Mouse (Mus musculus) hindbrain, embryonic 16.5 days (tissue): Measurements from ENCODE around the gene Larp1. TPM values are rescaled to one million over a fixed set of nuclear protein-coding genes. Genes with fewer than 3 reads are reported as not detected.
"Not testable (repeated sequence)": the region's sequence is repeated elsewhere in the genome, so short reads cannot be mapped to it uniquely, and the experiment has no call there.

Experiments
- ATAC-seq: fragments of 200-750 bp; cut with Nextera tagmentation; 2 replicates; pipeline ENCODE4 v1.8.0; 2017; ENCODE audit warnings: moderate TSS enrichment, moderate library complexity
- H3K27ac ChIP-seq: fragments of 300-500 bp; sonication (generic); 2 replicates; pipeline ENCODE4 v1.5.1; 2014; ENCODE audit warnings: low read depth, mild to moderate bottlenecking, control low read depth, low read length, moderate library complexity
- H3K27me3 ChIP-seq: fragments of 300-500 bp; sonication (generic); replicated peaks from 2 replicates; pipeline ENCODE4 v1.6.1; 2014; ENCODE audit warnings: low read length; ENCODE audit not compliant: control insufficient read depth, insufficient read depth
- H3K36me3 ChIP-seq: fragments of 300-500 bp; sonication (generic); 2 replicates; pipeline ENCODE4 v1.6.1; 2014; ENCODE audit warnings: mild to moderate bottlenecking, low read length, moderate library complexity, mixed read lengths; ENCODE audit not compliant: control insufficient read depth, insufficient read depth
- H3K4me1 ChIP-seq: fragments of 300-500 bp; sonication (generic); 2 replicates; pipeline ENCODE4 v1.6.1; 2014; ENCODE audit warnings: low read depth, low read length; ENCODE audit not compliant: control insufficient read depth, insufficient read depth
- H3K4me2 ChIP-seq: fragments of 300-500 bp; sonication (generic); 2 replicates; pipeline ENCODE4 v1.6.1; 2014; ENCODE audit warnings: mild to moderate bottlenecking, low read length, control low read depth, moderate library complexity
- H3K4me3 ChIP-seq: fragments of 300-500 bp; sonication (generic); 2 replicates; pipeline ENCODE4 v1.5.1; 2014; ENCODE audit warnings: mild to moderate bottlenecking, low read length, control low read depth, moderate library complexity
- H3K9ac ChIP-seq: fragments of 300-500 bp; sonication (generic); 2 replicates; pipeline ENCODE4 v1.6.1; 2014; ENCODE audit warnings: low read depth, mild to moderate bottlenecking, control low read depth, low read length, moderate library complexity
- H3K9me3 ChIP-seq: fragments of 300-500 bp; sonication (generic); 2 replicates; pipeline ENCODE4 v1.6.1; 2014; ENCODE audit warnings: mild to moderate bottlenecking, low read length, moderate library complexity; ENCODE audit not compliant: control insufficient read depth
- WGBS: fragments of 180-500 bp; shearing (Covaris S2); extraction: QIAGEN DNeasy Blood & Tissue Kit; methylation state at CpG from one replicate; pipeline ENCODE4 v1.1.7; 2014; 5-methylcytosine and 5-hydroxymethylcytosine counted together
- polyA plus RNA-seq: library from polyadenylated mRNA; unstranded; fragments of >200 nt; fragmentation: Nextera tagmentation; extraction: Ambion mirVana; gene quantifications from 2 replicates; pipeline ENCODE4 v1.2.1, GENCODE M21; 2015

Gene Larp1
- polyA plus RNA-seq, 1 experiment from 2014 or later: 17.3 TPM

- H3K27ac ChIP-seq: no peak overlapping the region
- WGBS: 83% methylated on average over 5 of the region's 5 CpGs
- H3K4me2 ChIP-seq: no peak overlapping the region
- no peaks in the 10 kb centered on the region for H3K9me3 ChIP-seq
- ATAC-seq: no peak
- H3K9ac ChIP-seq: no peak overlapping the region
- H3K4me3 ChIP-seq: no peak overlapping the region
- peaks cover 4% of the 10 kb centered on the region; the same call in 1 of the 2 replicates for H3K4me1 ChIP-seq
- peaks cover 11% of the 10 kb centered on the region for H3K27me3 ChIP-seq
- no peaks in the 10 kb centered on the region for H3K36me3 ChIP-seq
These were observed 87.3 kb downstream of the Larp1 start for GRCm38 (mm10) chr11:58096160-58096559.

DNA sequence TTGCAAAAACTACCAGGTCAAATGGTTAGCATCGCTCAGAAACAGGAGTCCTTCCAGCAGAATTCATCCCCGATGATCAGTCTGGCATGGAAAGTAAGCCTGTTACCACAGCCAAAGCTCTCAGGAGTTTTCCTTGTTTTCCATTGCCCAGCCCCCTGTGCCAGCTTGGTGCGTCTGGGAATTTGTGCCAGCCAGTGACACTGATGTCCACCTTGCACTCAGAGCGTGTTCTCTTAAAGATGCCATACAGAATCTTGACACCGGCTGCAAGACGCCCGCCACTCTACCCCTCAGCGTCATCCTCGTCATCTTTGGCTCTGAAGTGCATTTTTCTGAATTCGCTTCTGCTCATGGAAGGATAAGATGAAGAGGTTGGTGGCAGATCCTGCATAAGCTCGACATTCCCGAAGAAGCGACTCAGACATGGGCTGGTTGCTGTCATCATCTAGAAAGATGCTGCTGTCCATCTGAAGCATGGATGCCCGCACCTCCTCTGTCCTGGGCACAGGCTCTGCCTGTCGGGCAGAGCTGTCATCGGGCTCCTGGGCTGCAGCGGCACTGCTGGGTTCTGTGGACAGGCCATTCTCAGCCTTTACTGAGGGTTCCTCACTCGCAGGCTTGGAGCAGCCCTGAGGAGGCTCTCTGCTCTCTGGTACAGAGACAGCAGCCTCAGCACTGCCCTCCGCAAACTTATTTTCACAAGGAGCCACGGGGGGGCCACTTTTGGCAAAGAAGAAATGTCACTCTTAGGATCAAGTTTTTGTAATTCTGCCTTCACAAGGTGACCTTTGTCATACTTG lies 88.2 kb downstream of the Larp1 start:
- WGBS: 52% methylated on average over 20 of the region's 20 CpGs
- H3K27me3 ChIP-seq: peaks cover 11% of the 10 kb centered on the region
- no peak for ATAC-seq
- H3K36me3 ChIP-seq: no peaks in the 10 kb centered on the region
- no peaks in the 10 kb centered on the region for H3K9me3 ChIP-seq
- no peak overlapping the region for H3K27ac ChIP-seq
- no peak overlapping the region for H3K9ac ChIP-seq
- H3K4me2 ChIP-seq: peak overlapping the region; percentile 69
- peaks cover 4% of the 10 kb centered on the region; the same call in 1 of the 2 replicates for H3K4me1 ChIP-seq
- H3K4me3 ChIP-seq: no peak overlapping the region; the same call in 1 of the 2 replicates

DNA sequence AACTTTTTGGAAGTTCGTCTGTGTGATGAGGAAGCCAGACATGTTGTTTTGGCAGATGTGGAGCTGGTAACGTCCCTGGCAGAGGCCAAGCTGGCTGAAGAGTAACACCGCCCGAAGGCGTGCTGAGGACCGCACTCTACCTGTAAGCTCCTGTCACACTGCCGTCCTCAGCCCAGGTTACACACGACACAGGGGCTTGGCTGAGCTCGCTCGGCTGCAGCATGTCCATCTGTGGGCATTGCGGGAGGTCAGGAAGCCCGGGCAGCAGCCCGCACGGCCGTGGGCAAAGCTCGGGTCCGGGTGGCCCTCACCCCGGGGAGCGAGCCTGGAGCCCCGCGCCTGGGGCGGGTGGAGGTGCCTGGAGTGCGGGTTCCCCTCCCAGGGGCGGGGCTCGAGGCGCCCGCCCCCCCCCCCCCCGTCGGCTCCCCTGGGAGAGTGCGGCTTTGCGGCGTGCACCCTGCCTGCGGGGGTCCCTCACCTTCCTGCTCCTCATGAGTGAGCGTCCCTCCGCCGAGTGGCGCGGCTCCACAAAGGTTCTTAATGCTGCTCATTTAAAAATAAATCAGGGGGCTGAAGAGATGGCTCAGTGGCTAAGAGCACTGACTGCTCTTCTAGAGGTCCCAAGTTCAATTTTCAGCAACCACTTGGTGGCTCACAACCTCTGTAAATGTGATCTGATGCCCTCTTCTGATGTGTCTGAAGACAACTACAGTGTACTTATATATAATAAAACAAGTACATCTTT lies 88.9 kb downstream of the Larp1 start:
- 3% methylated on average over 30 of the region's 38 CpGs for WGBS
- Histone ChIP-seq H3K36me3 (no peaks in the 10 kb centered on the region), H3K4me1 (peaks cover 4% of the 10 kb centered on the region; the same call in 1 of the 2 replicates), H3K9me3 (no peaks in the 10 kb centered on the region), H3K4me2 (peak overlapping the region; percentile 69), H3K27ac (no peak overlapping the region), H3K27me3 (peaks cover 11% of the 10 kb centered on the region), H3K9ac (peak overlapping the region; percentile 53), H3K4me3 (peak overlapping the region; percentile 37)
- no peak for ATAC-seq

GRCm38 (mm10) chr11:58098366-58098720 lies 89.5 kb downstream of the Larp1 start:
- ATAC-seq, H3K36me3 ChIP-seq, H3K4me2 ChIP-seq, H3K4me1 ChIP-seq, H3K9me3 ChIP-seq, H3K27ac ChIP-seq, H3K4me3 ChIP-seq, H3K9ac ChIP-seq: not testable (repeated sequence)
- H3K27me3 ChIP-seq: peaks cover 11% of the 10 kb centered on the region
- WGBS: 68% methylated on average over 5 of the region's 5 CpGs

DNA sequence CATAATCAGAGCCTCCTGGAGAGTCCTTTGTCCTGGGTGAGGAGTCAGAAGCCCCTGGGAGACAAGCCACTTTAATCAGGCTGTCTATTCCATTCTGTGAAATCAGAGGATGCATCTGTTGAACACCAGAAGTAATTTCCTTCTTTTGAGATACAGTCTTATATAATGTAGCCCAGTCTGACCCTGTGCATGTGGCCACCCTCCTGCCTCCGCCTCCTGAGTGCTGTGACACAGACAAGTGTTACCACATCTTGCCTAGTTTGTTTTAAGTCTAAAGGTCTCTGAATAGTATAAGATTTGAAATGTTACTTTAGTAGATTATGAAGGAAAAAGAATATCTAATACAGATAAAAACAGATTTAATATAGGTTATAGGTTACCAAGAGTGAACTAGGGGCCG lies 91.1 kb downstream of the Larp1 start:
- no peaks in the 10 kb centered on the region for H3K9me3 ChIP-seq
- 81% methylated on average over 2 of the region's 2 CpGs for WGBS
- no peak overlapping the region for H3K27ac ChIP-seq
- H3K4me3 ChIP-seq: no peak overlapping the region
- H3K36me3 ChIP-seq: no peaks in the 10 kb centered on the region
- peaks cover 10% of the 10 kb centered on the region for H3K4me1 ChIP-seq
- H3K4me2 ChIP-seq: no peak overlapping the region
- H3K27me3 ChIP-seq: peaks cover 11% of the 10 kb centered on the region
- H3K9ac ChIP-seq: no peak overlapping the region
- no peak for ATAC-seq

GRCm38 (mm10) chr11:58101194-58101720 lies 92.4 kb downstream of the Larp1 start:
- Histone ChIP-seq H3K27me3 (peaks cover 11% of the 10 kb centered on the region), H3K9ac (no peak overlapping the region), H3K27ac (no peak overlapping the region), H3K4me2 (no peak overlapping the region), H3K4me3 (no peak overlapping the region), H3K36me3 (no peaks in the 10 kb centered on the region), H3K4me1 (peaks cover 15% of the 10 kb centered on the region), H3K9me3 (no peaks in the 10 kb centered on the region)
- no peak for ATAC-seq
- 87% methylated on average over 4 of the region's 4 CpGs for WGBS

- WGBS: 80% methylated on average over 3 of the region's 3 CpGs
- Histone ChIP-seq H3K4me2 (no peak overlapping the region), H3K27ac (no peak overlapping the region), H3K36me3 (no peaks in the 10 kb centered on the region), H3K4me1 (peaks cover 16% of the 10 kb centered on the region), H3K9ac (no peak overlapping the region), H3K27me3 (peaks cover 7% of the 10 kb centered on the region), H3K9me3 (no peaks in the 10 kb centered on the region), H3K4me3 (no peak overlapping the region)
- ATAC-seq: no peak
These were observed 93.3 kb downstream of the Larp1 start for GRCm38 (mm10) chr11:58102146-58102545.

- H3K4me1 ChIP-seq: peaks cover 17% of the 10 kb centered on the region
- H3K27me3 ChIP-seq: peaks cover 5% of the 10 kb centered on the region
- peak overlapping the region; percentile 70; the same call in 1 of the 2 replicates for H3K27ac ChIP-seq
- ATAC-seq: no peak
- 92% methylated on average over 9 of the region's 9 CpGs for WGBS
- peak overlapping the region; percentile 72 for H3K4me2 ChIP-seq
- no peaks in the 10 kb centered on the region for H3K9me3 ChIP-seq
- H3K9ac ChIP-seq: peak overlapping the region; percentile 67; the same call in 1 of the 2 replicates
- peak overlapping the region; percentile 74 for H3K4me3 ChIP-seq
- H3K36me3 ChIP-seq: no peaks in the 10 kb centered on the region
These were observed 93.9 kb downstream of the Larp1 start for GRCm38 (mm10) chr11:58102581-58103343.
